Mouse (Mus musculus) heart, postnatal 0 days (tissue): Measurements from ENCODE around the gene Smad9.

ENCODE experiments used
- CTCF ChIP-seq: IDR thresholded peaks from 2 replicates; pipeline ENCODE4 v1.5.1; 2016; ENCODE audit warnings: antibody characterized with exemption, control low read depth, low read depth
- EP300 ChIP-seq: IDR thresholded peaks from 2 replicates; pipeline ENCODE4 v1.6.1; 2016; ENCODE audit warnings: antibody characterized with exemption, low read depth

GRCm38 (mm10) chr3:54795379-54795778 is 40.0 kb downstream of the Smad9 start:
- TF ChIP-seq CTCF = no peak
- no peak for TF ChIP-seq EP300
